Comparison of ENCODE assay signal across 24 mouse cellular contexts in genomic region chr13:34274890-34275289, GRCm38 (mm10).
A peak's percentile ranks its signal among the peaks of the same experiment; 100 is the strongest.
DNase-seq lines count a peak whose midpoint lies in the region; ATAC-seq and TF ChIP-seq lines count a peak whose summit lies in the region.
"Had no signal": no experiment of that assay in that cellular context is flagged by ENCODE, and none has a peak within 500 bp of the region (broad histone marks: within the 10 kb centered on the region; RNA-seq: fewer than 3 reads in every experiment).

No protein-coding gene starts in this region.

- DNase-seq in left cerebral cortex, adult 2 months (ENCODE audit: extremely low spot score in 1 of 2, low spot score in 2 of 2) = no peak
- DNase-seq in left cerebral cortex, postnatal 36 days (ENCODE audit: low spot score in 2 of 2) = no peak
- peak in 2 of 3 experiments; percentile 53 to 56 for DNase-seq in liver, embryonic 14.5 days (ENCODE audit: low read depth in 3 of 3, low spot score in 3 of 3)
- DNase-seq in lung, adult 18-20 months = no peak
- DNase-seq in frontal cortex, postnatal 14 days (ENCODE audit: low spot score in 2 of 2) = no peak
- DNase-seq in spleen, postnatal 14 days (ENCODE audit: low spot score in 2 of 2) = no peak
- DNase-seq: cerebellum, postnatal 14 days; heart, adult 18-20 months; heart, postnatal 14 days; kidney, adult 18-20 months; lung, postnatal 36 days; right cerebral cortex, postnatal 4 days; thymus, adult 2 months; thymus, postnatal 4 days had no signal

- H3K27ac ChIP-seq in left cerebral cortex, adult 2 months = 0 out of 2 replicates have a peak overlapping the region, but pooled peaks have one; percentile 10
- no peak overlapping the region for H3K27ac ChIP-seq in intestine, embryonic 16.5 days (ENCODE audit: low read length)
- H3K27ac ChIP-seq in liver, embryonic 14.5 days = peak overlapping the region; percentile 66
- H3K27ac ChIP-seq: embryonic facial prominence, embryonic 12.5 days; forebrain, embryonic 13.5 days; heart, embryonic 13.5 days; hindbrain, postnatal 0 days; limb, embryonic 12.5 days; lung, embryonic 15.5 days; midbrain, embryonic 15.5 days; neural tube, embryonic 12.5 days; stomach, postnatal 0 days had no signal

- no peaks in the 10 kb centered on the region for H3K9me3 ChIP-seq in intestine, embryonic 16.5 days (ENCODE audit: control insufficient read depth, low read length)
- H3K9me3 ChIP-seq in liver, embryonic 14.5 days (ENCODE audit: control insufficient read depth, low read length) = no peaks in the 10 kb centered on the region
- H3K9me3 ChIP-seq: embryonic facial prominence, embryonic 12.5 days; heart, embryonic 13.5 days; limb, embryonic 12.5 days; lung, embryonic 15.5 days; midbrain, embryonic 15.5 days; neural tube, embryonic 12.5 days had no signal

- no peaks in the 10 kb centered on the region for H3K27me3 ChIP-seq in intestine, embryonic 16.5 days (replicated peaks; ENCODE audit: control insufficient read depth, insufficient read depth, low read length)
- no peaks in the 10 kb centered on the region for H3K27me3 ChIP-seq in liver, embryonic 14.5 days (ENCODE audit: control insufficient read depth, insufficient read depth, low read length)
- H3K27me3 ChIP-seq: embryonic facial prominence, embryonic 12.5 days; forebrain, embryonic 13.5 days; heart, embryonic 13.5 days; limb, embryonic 12.5 days; lung, embryonic 15.5 days; midbrain, embryonic 15.5 days; neural tube, embryonic 12.5 days had no signal

- ATAC-seq in intestine, embryonic 16.5 days = peak; percentile 71
- ATAC-seq in liver, embryonic 14.5 days (ENCODE audit: insufficient read depth) = peak; percentile 64
- ATAC-seq: forebrain, embryonic 13.5 days; hindbrain, postnatal 0 days; midbrain, embryonic 15.5 days had no signal

- intact Hi-C loops in left cerebral cortex, adult 2 months (cut with DNase I) = no loop called here
- intact Hi-C loops in left cerebral cortex, postnatal 36 days (cut with DNase I) = no loop called here

- WGBS in intestine, embryonic 16.5 days = 60% methylated on average over 1 of the region's 1 CpGs
- WGBS in liver, embryonic 14.5 days (ENCODE audit: insufficient replicate concordance) = 26% methylated on average over 1 of the region's 1 CpGs

- no peaks in the 10 kb centered on the region for H3K36me3 ChIP-seq in intestine, embryonic 16.5 days (ENCODE audit: control insufficient read depth, insufficient read depth, low read length)
- peaks cover 45% of the 10 kb centered on the region for H3K36me3 ChIP-seq in liver, embryonic 14.5 days (replicated peaks; ENCODE audit: control insufficient read depth, insufficient read depth, low read depth)
- H3K36me3 ChIP-seq: embryonic facial prominence, embryonic 12.5 days; limb, embryonic 12.5 days; lung, embryonic 15.5 days; midbrain, embryonic 15.5 days had no signal

- peaks cover 6% of the 10 kb centered on the region; the same call in 1 of the 2 replicates for H3K4me1 ChIP-seq in intestine, embryonic 16.5 days (ENCODE audit: control insufficient read depth, insufficient read depth, low read length)
- H3K4me1 ChIP-seq in liver, embryonic 14.5 days (replicated peaks; ENCODE audit: control insufficient read depth in 2 of 2, insufficient read depth in 2 of 2, low read length in 1 of 2) = peaks cover 55 to 61% of the 10 kb centered on the region in 2 experiments

- no peak overlapping the region for H3K4me3 ChIP-seq in left cerebral cortex, adult 2 months
- H3K4me3 ChIP-seq in intestine, embryonic 16.5 days (ENCODE audit: low read length) = no peak overlapping the region
- no peak overlapping the region for H3K4me3 ChIP-seq in liver, embryonic 14.5 days (ENCODE audit: insufficient read depth in 1 of 2, low read depth in 2 of 2, low read length in 2 of 2)
- H3K4me3 ChIP-seq: embryonic facial prominence, embryonic 12.5 days; forebrain, embryonic 13.5 days; heart, embryonic 13.5 days; limb, embryonic 12.5 days; lung, embryonic 15.5 days; midbrain, embryonic 15.5 days; neural tube, embryonic 12.5 days had no signal

- TF ChIP-seq CTCF in left cerebral cortex, adult 2 months (IDR thresholded peaks at IDR 0.05) = no peak
- no peak for TF ChIP-seq CTCF in liver, embryonic 14.5 days (IDR thresholded peaks at IDR 0.05; ENCODE audit: low read depth)

- peak; percentile 46 for TF ChIP-seq EP300 in liver, embryonic 14.5 days (IDR thresholded peaks at IDR 0.05; ENCODE audit: low read depth)

- no peak overlapping the region for H3K9ac ChIP-seq in intestine, embryonic 16.5 days (ENCODE audit: low read depth, low read length)
- H3K9ac ChIP-seq in liver, embryonic 14.5 days (replicated peaks) = no peak overlapping the region
- H3K9ac ChIP-seq: embryonic facial prominence, embryonic 12.5 days; forebrain, embryonic 13.5 days; heart, embryonic 13.5 days; limb, embryonic 12.5 days; lung, embryonic 15.5 days; midbrain, embryonic 15.5 days; neural tube, embryonic 12.5 days had no signal

- H3K4me2 ChIP-seq in intestine, embryonic 16.5 days (ENCODE audit: low read depth, low read length) = no peak overlapping the region
- H3K4me2 ChIP-seq in liver, embryonic 14.5 days (ENCODE audit: low read depth) = peak overlapping the region; percentile 41
- H3K4me2 ChIP-seq: embryonic facial prominence, embryonic 12.5 days; forebrain, embryonic 13.5 days; heart, embryonic 13.5 days; limb, embryonic 12.5 days; lung, embryonic 15.5 days; midbrain, embryonic 15.5 days; neural tube, embryonic 12.5 days had no signal

Comparison
In these comparisons a context has a peak if more than half of its experiments do, and no peak if none do; other contexts are left out.
1. DNase-seq: peak in liver, embryonic 14.5 days (2 of 3); none in left cerebral cortex, adult 2 months (0 of 2), left cerebral cortex, postnatal 36 days (0 of 2), lung, adult 18-20 months (0 of 2), frontal cortex, postnatal 14 days (0 of 2) and spleen, postnatal 14 days (0 of 2).